7 mouse cellular contexts compared by ENCODE assay signal in the genomic region with DNA sequence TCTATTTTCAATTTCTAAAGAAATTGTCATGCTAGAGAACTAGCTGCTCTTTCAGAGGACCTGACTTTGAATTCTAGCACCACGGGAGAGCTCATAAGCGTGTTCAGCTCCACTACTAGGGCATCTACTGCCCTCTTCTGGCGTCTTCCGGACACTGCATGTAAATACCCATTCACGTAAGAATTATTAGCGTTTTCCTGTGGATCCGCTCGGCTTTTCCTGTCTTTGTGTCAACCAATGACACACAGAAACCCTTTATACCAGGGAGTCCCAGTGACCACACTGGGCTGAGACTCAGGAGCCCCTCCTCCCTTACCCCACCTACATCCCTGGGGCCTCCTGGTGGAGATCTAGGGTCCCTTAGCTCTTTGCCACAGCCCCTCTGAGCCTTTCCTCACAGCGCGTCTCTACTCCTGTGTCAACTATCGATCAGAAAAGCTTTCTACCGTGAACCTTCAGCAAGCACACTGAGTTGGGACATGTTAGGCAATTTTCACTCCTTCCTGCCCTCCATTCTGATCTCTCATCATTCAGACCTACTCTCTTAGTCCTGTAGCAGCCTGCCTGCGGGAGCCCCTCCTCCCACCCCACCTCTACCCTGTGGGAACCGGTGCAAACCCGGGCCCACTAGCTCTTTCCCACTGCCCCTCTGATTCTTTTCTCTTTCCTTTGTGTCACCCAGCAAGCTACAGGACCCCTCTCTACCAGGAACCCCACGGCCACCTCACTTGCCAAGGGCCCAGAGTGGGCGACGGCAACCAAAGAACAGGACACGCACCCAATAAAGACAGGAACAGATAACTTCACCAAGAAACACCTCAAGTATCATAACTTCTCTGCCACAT. TPM values are rescaled to one million over a fixed set of nuclear protein-coding genes. Genes with fewer than 3 reads are reported as not detected.
DNase-seq lines count a peak whose midpoint lies in the region; ATAC-seq and TF ChIP-seq lines count a peak whose summit lies in the region.

No protein-coding gene starts in this region.

- H3K27ac ChIP-seq in intestine, embryonic 16.5 days (ENCODE audit: low read length): no peak overlapping the region
- H3K27ac ChIP-seq in limb, embryonic 11.5 days (replicated peaks; ENCODE audit: low read depth, low read length): no peak overlapping the region
- no peak overlapping the region for H3K27ac ChIP-seq in midbrain, embryonic 13.5 days
- H3K27ac ChIP-seq in spleen, adult 2 months (ENCODE audit: insufficient read depth, low read length): no peak overlapping the region

- H3K36me3 ChIP-seq in intestine, embryonic 16.5 days (ENCODE audit: control insufficient read depth, insufficient read depth, low read length): no peaks in the 10 kb centered on the region
- H3K36me3 ChIP-seq in limb, embryonic 11.5 days (ENCODE audit: control insufficient read depth, insufficient read depth, low read length): no peaks in the 10 kb centered on the region
- no peaks in the 10 kb centered on the region for H3K36me3 ChIP-seq in midbrain, embryonic 13.5 days
- H3K36me3 ChIP-seq in spleen, adult 2 months (ENCODE audit: control insufficient read depth, insufficient read depth, low read length): no peaks in the 10 kb centered on the region

- peak; percentile 89 for DNase-seq in adrenal gland, postnatal 10 days
- peak; percentile 89 for DNase-seq in embryo, embryonic 9.5 days (ENCODE audit: extremely low spot score)
- peak; percentile 68 to 80 for DNase-seq in gastrocnemius, postnatal 4 days (ENCODE audit: low spot score in 2 of 2)
- DNase-seq in limb, embryonic 11.5 days (ENCODE audit: low spot score): peak; percentile 87
- peak in 1 of 2 experiments; percentile 67 for DNase-seq in spleen, adult 2 months (ENCODE audit: low read depth in 1 of 2, low spot score in 2 of 2)

- peak; percentile 54; the same call in 1 of the 2 replicates for TF ChIP-seq CTCF in spleen, adult 2 months (IDR thresholded peaks at IDR 0.05; ENCODE audit: extremely low read depth, insufficient read depth, insufficient read length, insufficient replicate concordance)

- 5% methylated on average over 19 of the region's 19 CpGs for WGBS in intestine, embryonic 16.5 days
- under 1% methylated on average over 19 of the region's 19 CpGs for WGBS in limb, embryonic 11.5 days
- WGBS in midbrain, embryonic 13.5 days: 1% methylated on average over 19 of the region's 19 CpGs
- 18% methylated on average over 19 of the region's 19 CpGs for WGBS in spleen, adult 2 months

- peak overlapping the region; percentile 70 for H3K4me2 ChIP-seq in intestine, embryonic 16.5 days (ENCODE audit: low read depth, low read length)
- peak overlapping the region; percentile 51 for H3K4me2 ChIP-seq in limb, embryonic 11.5 days (ENCODE audit: low read depth, severe bottlenecking)
- peak overlapping the region; percentile 48 for H3K4me2 ChIP-seq in midbrain, embryonic 13.5 days (replicated peaks)

- peak overlapping the region; percentile 63 for H3K9ac ChIP-seq in intestine, embryonic 16.5 days (ENCODE audit: low read depth, low read length)
- H3K9ac ChIP-seq in limb, embryonic 11.5 days (ENCODE audit: low read length): peak overlapping the region; percentile 59
- H3K9ac ChIP-seq in midbrain, embryonic 13.5 days (replicated peaks): peak overlapping the region; percentile 50; the same call in 1 of the 2 replicates

- H3K4me1 ChIP-seq in intestine, embryonic 16.5 days (ENCODE audit: control insufficient read depth, insufficient read depth, low read length): peaks cover 5% of the 10 kb centered on the region; the same call in 1 of the 2 replicates
- no peaks in the 10 kb centered on the region for H3K4me1 ChIP-seq in limb, embryonic 11.5 days (ENCODE audit: control insufficient read depth, insufficient read depth, low read length)
- H3K4me1 ChIP-seq in midbrain, embryonic 13.5 days (replicated peaks): peaks cover 5% of the 10 kb centered on the region; the same call in 1 of the 2 replicates
- H3K4me1 ChIP-seq in spleen, adult 2 months (ENCODE audit: control insufficient read depth, insufficient read depth, insufficient read length): no peaks in the 10 kb centered on the region

- ATAC-seq in intestine, embryonic 16.5 days: peak; percentile 65
- ATAC-seq in limb, embryonic 11.5 days (ENCODE audit: insufficient number of reproducible peaks, low FRiP score, low TSS enrichment, low read depth): peak; percentile 77; the same call in 1 of the 2 replicates
- ATAC-seq in midbrain, embryonic 13.5 days: peak; percentile 85

- peaks cover 10% of the 10 kb centered on the region; the same call in 1 of the 2 replicates for H3K27me3 ChIP-seq in intestine, embryonic 16.5 days (replicated peaks; ENCODE audit: control insufficient read depth, insufficient read depth, low read length)
- H3K27me3 ChIP-seq in limb, embryonic 11.5 days (ENCODE audit: control insufficient read depth, insufficient read depth, low read length): no peaks in the 10 kb centered on the region
- peaks cover 32% of the 10 kb centered on the region for H3K27me3 ChIP-seq in midbrain, embryonic 13.5 days
- H3K27me3 ChIP-seq in spleen, adult 2 months (ENCODE audit: control insufficient read depth, insufficient read depth, low read length): no peaks in the 10 kb centered on the region; the same call in 1 of the 2 replicates

- no peaks in the 10 kb centered on the region for H3K9me3 ChIP-seq in intestine, embryonic 16.5 days (ENCODE audit: control insufficient read depth, low read length)
- no peaks in the 10 kb centered on the region for H3K9me3 ChIP-seq in limb, embryonic 11.5 days (ENCODE audit: control insufficient read depth, low read length)
- H3K9me3 ChIP-seq in midbrain, embryonic 13.5 days: peaks cover 5% of the 10 kb centered on the region; the same call in 1 of the 2 replicates

- H3K4me3 ChIP-seq in intestine, embryonic 16.5 days (ENCODE audit: low read length): peak overlapping the region; percentile 47
- peak overlapping the region; percentile 30 for H3K4me3 ChIP-seq in limb, embryonic 11.5 days (ENCODE audit: low read depth, low read length)
- peak overlapping the region; percentile 35 for H3K4me3 ChIP-seq in midbrain, embryonic 13.5 days (replicated peaks)
- H3K4me3 ChIP-seq in spleen, adult 2 months (ENCODE audit: extremely low read depth, insufficient read depth, insufficient read length): no peak overlapping the region

- no peak for TF ChIP-seq POLR2A in spleen, adult 2 months (IDR thresholded peaks at IDR 0.05; ENCODE audit: low read depth, low read length)

RNA-seq across cellular contexts. Expression of a gene that starts 21.8 kb away (rescaled TPM):
- 1 to 10 TPM; 6.1 to 7.1 TPM for total RNA-seq in adrenal gland, postnatal 10 days (2021)
- total RNA-seq in gastrocnemius, postnatal 4 days (2021): 1 to 10 TPM; 6.2 to 6.6 TPM
- polyA plus RNA-seq in intestine, embryonic 16.5 days (2015; fragmentation: Nextera tagmentation; extraction: Ambion mirVana): 10.2 and 11.2 TPM in 2 replicates
- 16.3 and 17.4 TPM in 2 replicates for polyA plus RNA-seq in limb, embryonic 11.5 days (2014; fragmentation: Nextera tagmentation; extraction: Ambion mirVana)
- polyA plus RNA-seq in midbrain, embryonic 13.5 days (2015; fragmentation: Nextera tagmentation; extraction: Ambion mirVana): 10.8 TPM in 2 replicates
- 1.8 TPM in 2 replicates for polyA plus RNA-seq in spleen, adult 2 months (2012; rRNA removed)

RNA-seq across cellular contexts. Expression of a gene that starts 32.9 kb away (rescaled TPM):
- total RNA-seq in adrenal gland, postnatal 10 days (2021): 10 to 100 TPM; 18.9 to 26.9 TPM
- total RNA-seq in gastrocnemius, postnatal 4 days (2021): 10 to 100 TPM; 17.8 to 20.8 TPM
- 30.1 and 31.7 TPM in 2 replicates for polyA plus RNA-seq in intestine, embryonic 16.5 days (2015; fragmentation: Nextera tagmentation; extraction: Ambion mirVana)
- polyA plus RNA-seq in limb, embryonic 11.5 days (2014; fragmentation: Nextera tagmentation; extraction: Ambion mirVana): 71.9 and 76.4 TPM in 2 replicates
- 56.3 and 58.9 TPM in 2 replicates for polyA plus RNA-seq in midbrain, embryonic 13.5 days (2015; fragmentation: Nextera tagmentation; extraction: Ambion mirVana)
- polyA plus RNA-seq in spleen, adult 2 months (2012; rRNA removed): 0.70 and 0.90 TPM in 2 replicates

Comparison
In these comparisons a context has a peak if more than half of its experiments do, and no peak if none do; other contexts are left out.
1. RNA of a gene that starts 32.9 kb away (polyA plus RNA-seq): 71.9 to 76.4 TPM in limb, embryonic 11.5 days, 56.3 to 58.9 TPM in midbrain, embryonic 13.5 days and 30.1 to 31.7 TPM in intestine, embryonic 16.5 days; 0.70 to 0.90 TPM in spleen, adult 2 months; every median in the first group is over 10 times any median in the second.
2. Peak in every context shown above with its lines, with median percentiles within 50 percentile points of each other: ATAC-seq, H3K4me2 ChIP-seq and H3K9ac ChIP-seq.